Mouse (Mus musculus) heart, postnatal 0 days (tissue): Measurements from ENCODE around the gene Mafk. TPM values are rescaled to one million over a fixed set of nuclear protein-coding genes. Genes with fewer than 3 reads are reported as not detected.

Experiments
- ATAC-seq: fragments of 200-750 bp; cut with Nextera tagmentation; 2 replicates; pipeline ENCODE4 v1.8.0; 2017; ENCODE audit warnings: low read depth, moderate number of reproducible peaks, moderate library complexity; ENCODE audit not compliant: insufficient read depth
- DNase-seq: peaks from one replicate; pipeline ENCODE4 v3.0.0-alpha.2; 2016; ENCODE audit warnings: low spot score
- H3K27ac ChIP-seq: fragments of 300-500 bp; sonication (generic); 2 replicates; pipeline ENCODE4 v1.5.1; 2014; ENCODE audit warnings: low read depth, mild to moderate bottlenecking
- H3K27me3 ChIP-seq: fragments of 300-500 bp; sonication (generic); 2 replicates; pipeline ENCODE4 v1.6.1; 2014; ENCODE audit warnings: low read length, mixed read lengths; ENCODE audit not compliant: control insufficient read depth, insufficient read depth
- H3K36me3 ChIP-seq: fragments of 300-500 bp; sonication (generic); replicated peaks from 2 replicates; pipeline ENCODE4 v1.6.1; 2014; ENCODE audit warnings: low read length, mixed read lengths; ENCODE audit not compliant: control insufficient read depth, insufficient read depth
- H3K4me1 ChIP-seq: fragments of 300-500 bp; sonication (generic); 2 replicates; pipeline ENCODE4 v1.6.1; 2014; ENCODE audit warnings: antibody characterized with exemption; ENCODE audit not compliant: control insufficient read depth, insufficient read depth
- H3K4me2 ChIP-seq: fragments of 300-500 bp; sonication (generic); 2 replicates; pipeline ENCODE4 v1.6.1; 2014; ENCODE audit warnings: low read depth, mild to moderate bottlenecking, low read length, moderate library complexity
- H3K4me3 ChIP-seq: fragments of 300-500 bp; sonication (generic); 2 replicates; pipeline ENCODE4 v1.5.1; 2014; ENCODE audit warnings: low read depth, low read length
- H3K9ac ChIP-seq: fragments of 300-500 bp; sonication (generic); replicated peaks from 2 replicates; pipeline ENCODE4 v1.6.1; 2014; ENCODE audit warnings: low read depth, low read length, mixed read lengths
- H3K9me3 ChIP-seq: fragments of 300-500 bp; sonication (generic); replicated peaks from 2 replicates; pipeline ENCODE4 v1.6.1; 2016; ENCODE audit warnings: low read length; ENCODE audit not compliant: control insufficient read depth
- CTCF ChIP-seq: IDR thresholded peaks from 2 replicates; pipeline ENCODE4 v1.5.1; 2016; ENCODE audit warnings: antibody characterized with exemption, control low read depth, low read depth
- EP300 ChIP-seq: IDR thresholded peaks from 2 replicates; pipeline ENCODE4 v1.6.1; 2016; ENCODE audit warnings: antibody characterized with exemption, low read depth
- WGBS: fragments of 180-500 bp; shearing (Covaris S2); extraction: QIAGEN DNeasy Blood & Tissue Kit; methylation state at CpG from one replicate; pipeline ENCODE4 v1.1.7; 2014; 5-methylcytosine and 5-hydroxymethylcytosine counted together
- microRNA-seq: library from miRNA; unstranded; fragments of <30 nt; microRNA quantifications from one replicate; pipeline ENCODE4, GENCODE M21; 2016
- polyA plus RNA-seq: library from polyadenylated mRNA; unstranded; fragments of >200 nt; fragmentation: Nextera tagmentation; extraction: Ambion mirVana; gene quantifications from 2 replicates; pipeline ENCODE4 v1.2.1, GENCODE M21; 2015
- total RNA-seq: library from RNA; depleted of rRNA; stranded (reverse); fragments of >200 nt; gene quantifications from 2 replicates; pipeline ENCODE4 v1.2.3, GENCODE M21; 2014; ENCODE audit warnings: low replicate concordance; rRNA removed

Mafk gene
- total and polyA plus RNA-seq, 2 experiments from 2014 or later: 16.7 to 41.2 TPM

GRCm38 (mm10) chr5:139839142-139839541 is 47.8 kb downstream of the Mafk start:
- H3K36me3 ChIP-seq: no peaks in the 10 kb centered on the region
- no peak for TF ChIP-seq CTCF
- no peak for TF ChIP-seq EP300
- WGBS: 39% methylated on average over 3 of the region's 3 CpGs
- no peak overlapping the region for H3K9ac ChIP-seq
- H3K4me2 ChIP-seq: no peak overlapping the region
- no peak overlapping the region for H3K4me3 ChIP-seq
- no peak for DNase-seq
- no peak for ATAC-seq
- H3K27me3 ChIP-seq: 0 out of 2 replicates have a peak, but pooled peaks cover 6% of the 10 kb centered on the region
- H3K27ac ChIP-seq: no peak overlapping the region
- 0 out of 2 replicates have a peak, but pooled peaks cover under 1% of the 10 kb centered on the region for H3K9me3 ChIP-seq
- no peaks in the 10 kb centered on the region for H3K4me1 ChIP-seq

GRCm38 (mm10) chr5:139849626-139850320 is 58.5 kb downstream of the Mafk start:
- Histone ChIP-seq H3K27me3 (no peaks in the 10 kb centered on the region), H3K4me1 (no peaks in the 10 kb centered on the region), H3K27ac (no peak overlapping the region), H3K4me2 (no peak overlapping the region), H3K9me3 (peaks cover under 1% of the 10 kb centered on the region; the same call in 1 of the 2 replicates), H3K36me3 (no peaks in the 10 kb centered on the region), H3K4me3 (no peak overlapping the region), H3K9ac (no peak overlapping the region)
- no peak for ATAC-seq
- DNase-seq: no peak
- 71% methylated on average over 12 of the region's 12 CpGs for WGBS
- TF ChIP-seq CTCF (no peak), EP300 (no peak)

Small RNA genes lying within 50 kb of the gene (microRNA-seq; reads per million reads assigned to microRNA genes)
- gene Mir7037: not detected

Other genes with a start within 250 kb of the Mafk start
- gene Uncx, start 248.0 kb upstream of the Mafk start, total RNA-seq: not detected in 2 replicates
- gene Uncx, start 248.0 kb upstream of the Mafk start, polyA plus RNA-seq: not detected in 2 replicates
- gene Micall2, start 55.2 kb upstream of the Mafk start, total RNA-seq: 0.85 and 1.3 TPM in 2 replicates
- gene Micall2, start 55.2 kb upstream of the Mafk start, polyA plus RNA-seq: 1.1 and 1.2 TPM in 2 replicates
- 61.7 and 92.0 TPM in 2 replicates for gene Ints1, start 15.8 kb upstream of the Mafk start, total RNA-seq
- 9.8 and 10.6 TPM in 2 replicates for gene Ints1, start 15.8 kb upstream of the Mafk start, polyA plus RNA-seq
- gene Tmem184a, start 28.4 kb downstream of the Mafk start, total RNA-seq: 0.31 and 9.3 TPM in 2 replicates
- gene Tmem184a, start 28.4 kb downstream of the Mafk start, polyA plus RNA-seq: 0.10 and 0.29 TPM in 2 replicates
- gene Gm26938, start 34.9 kb downstream of the Mafk start, total RNA-seq: not detected in 2 replicates
- gene Gm26938, start 34.9 kb downstream of the Mafk start, polyA plus RNA-seq: not detected in 2 replicates
- gene Psmg3, start 35.4 kb downstream of the Mafk start, total RNA-seq: 20.1 and 43.2 TPM in 2 replicates
- 33.9 and 34.3 TPM in 2 replicates for gene Psmg3, start 35.4 kb downstream of the Mafk start, polyA plus RNA-seq
- gene Elfn1, start 116.4 kb downstream of the Mafk start, total RNA-seq: 1.3 and 1.9 TPM in 2 replicates
- 0.07 and 0.10 TPM in 2 replicates for gene Elfn1, start 116.4 kb downstream of the Mafk start, polyA plus RNA-seq